ENCODE assay signal across 13 mouse cellular contexts in genomic region chr8:106437781-106438180, GRCm38 (mm10). TPM values are rescaled to one million over a fixed set of nuclear protein-coding genes. Genes with fewer than 3 reads are reported as not detected.
DNase-seq lines count a peak whose midpoint lies in the region; ATAC-seq and TF ChIP-seq lines count a peak whose summit lies in the region.
"Had no signal": no experiment of that assay in that cellular context is flagged by ENCODE, and none has a peak within 500 bp of the region (broad histone marks: within the 10 kb centered on the region; RNA-seq: fewer than 3 reads in every experiment).

No protein-coding gene starts in this region.

- ATAC-seq in kidney, embryonic 15.5 days (replicated peaks; ENCODE audit: low FRiP score) = no peak
- ATAC-seq in stomach, embryonic 14.5 days (ENCODE audit: insufficient number of reproducible peaks, insufficient read depth, low FRiP score, low read depth) = 0 out of 2 replicates have a peak, but pooled peaks have one; percentile 46
- no peak for ATAC-seq in liver, postnatal 0 days

- 71% methylated on average over 3 of the region's 3 CpGs for WGBS in kidney, embryonic 15.5 days
- 44% methylated on average over 3 of the region's 3 CpGs for WGBS in stomach, embryonic 14.5 days
- 67% methylated on average over 3 of the region's 3 CpGs for whole genome bisulfite sequencing in liver, postnatal 0 days (ENCODE audit: insufficient replicate concordance)

- H3K4me3 ChIP-seq in kidney, embryonic 15.5 days (replicated peaks) = no peak overlapping the region
- no peak overlapping the region for H3K4me3 ChIP-seq in stomach, embryonic 14.5 days (ENCODE audit: low read depth, low read length)
- no peak overlapping the region for H3K4me3 ChIP-seq in liver, postnatal 0 days (ENCODE audit: low read depth, low read length)
- H3K4me3 ChIP-seq: embryonic facial prominence, embryonic 12.5 days; hindbrain, embryonic 13.5 days; lung, embryonic 15.5 days had no signal

- peaks cover under 1% of the 10 kb centered on the region; the same call in 1 of the 2 replicates for H3K27me3 ChIP-seq in kidney, embryonic 15.5 days
- H3K27me3 ChIP-seq in stomach, embryonic 14.5 days (ENCODE audit: control insufficient read depth, insufficient read depth, low read length) = no peaks in the 10 kb centered on the region
- H3K27me3 ChIP-seq in liver, postnatal 0 days (ENCODE audit: insufficient read depth, low read length) = 0 out of 2 replicates have a peak, but pooled peaks cover 3% of the 10 kb centered on the region
- H3K27me3 ChIP-seq: embryonic facial prominence, embryonic 12.5 days had no signal

- no peaks in the 10 kb centered on the region for H3K36me3 ChIP-seq in kidney, embryonic 15.5 days
- no peaks in the 10 kb centered on the region for H3K36me3 ChIP-seq in stomach, embryonic 14.5 days (ENCODE audit: control insufficient read depth, insufficient read depth, low read length)
- H3K36me3 ChIP-seq in liver, postnatal 0 days (replicated peaks; ENCODE audit: insufficient read depth, low read length) = no peaks in the 10 kb centered on the region
- H3K36me3 ChIP-seq: embryonic facial prominence, embryonic 12.5 days; hindbrain, embryonic 13.5 days; lung, embryonic 15.5 days had no signal

- peaks cover 13% of the 10 kb centered on the region; the same call in 1 of the 2 replicates for H3K4me1 ChIP-seq in kidney, embryonic 15.5 days
- H3K4me1 ChIP-seq in stomach, embryonic 14.5 days (ENCODE audit: control insufficient read depth, insufficient read depth, low read length) = no peaks in the 10 kb centered on the region
- H3K4me1 ChIP-seq in liver, postnatal 0 days (ENCODE audit: insufficient read depth) = no peaks in the 10 kb centered on the region
- H3K4me1 ChIP-seq: embryonic facial prominence, embryonic 12.5 days had no signal

- no peak overlapping the region for H3K4me2 ChIP-seq in kidney, embryonic 15.5 days
- no peak overlapping the region for H3K4me2 ChIP-seq in stomach, embryonic 14.5 days (replicated peaks; ENCODE audit: low read depth, low read length)
- no peak overlapping the region for H3K4me2 ChIP-seq in liver, postnatal 0 days (ENCODE audit: low read depth, low read length)
- H3K4me2 ChIP-seq: embryonic facial prominence, embryonic 12.5 days; hindbrain, embryonic 13.5 days; lung, embryonic 15.5 days had no signal

- TF ChIP-seq EP300 in liver, postnatal 0 days (IDR thresholded peaks at IDR 0.05; ENCODE audit: low read depth) = no peak

- no peak overlapping the region for H3K9ac ChIP-seq in kidney, embryonic 15.5 days
- H3K9ac ChIP-seq in stomach, embryonic 14.5 days (replicated peaks; ENCODE audit: low read depth, low read length) = no peak overlapping the region
- no peak overlapping the region for H3K9ac ChIP-seq in liver, postnatal 0 days (replicated peaks)
- H3K9ac ChIP-seq: embryonic facial prominence, embryonic 12.5 days; hindbrain, embryonic 13.5 days; lung, embryonic 15.5 days had no signal

- peak; percentile 70 to 71 for DNase-seq in cerebellum, postnatal 10 days
- DNase-seq in cerebellum, adult 11-12 months = no peak
- DNase-seq in kidney, adult 8-10 months = peak; percentile 32 to 43
- peak; percentile 49 for DNase-seq in kidney, postnatal 14 days
- no peak for DNase-seq in liver, postnatal 0 days
- DNase-seq in B cell, adult 2 months = no peak
- DNase-seq: layer of hippocampus, postnatal 36 days; thymus, postnatal 14 days had no signal

- TF ChIP-seq CTCF in liver, postnatal 0 days (IDR thresholded peaks at IDR 0.05; ENCODE audit: low read depth) = no peak

- H3K9me3 ChIP-seq in kidney, embryonic 15.5 days (replicated peaks) = no peaks in the 10 kb centered on the region
- no peaks in the 10 kb centered on the region for H3K9me3 ChIP-seq in stomach, embryonic 14.5 days (ENCODE audit: control insufficient read depth, low read depth, low read length)
- H3K9me3 ChIP-seq in liver, postnatal 0 days (ENCODE audit: low read length) = no peaks in the 10 kb centered on the region
- H3K9me3 ChIP-seq: embryonic facial prominence, embryonic 12.5 days; hindbrain, embryonic 13.5 days; lung, embryonic 15.5 days had no signal

- H3K27ac ChIP-seq in kidney, embryonic 15.5 days = no peak overlapping the region
- H3K27ac ChIP-seq in stomach, embryonic 14.5 days (ENCODE audit: low read length) = no peak overlapping the region
- H3K27ac ChIP-seq in liver, postnatal 0 days (ENCODE audit: low read depth) = no peak overlapping the region
- H3K27ac ChIP-seq: embryonic facial prominence, embryonic 12.5 days; hindbrain, embryonic 13.5 days; lung, embryonic 15.5 days had no signal

RNA-seq across cellular contexts. Expression of gene Zfp90, which starts 22.7 kb away (rescaled TPM):
- polyA plus RNA-seq in kidney, embryonic 15.5 days (2015; fragmentation: Nextera tagmentation; extraction: Ambion mirVana) = 16.9 and 20.8 TPM in 2 replicates
- 23.8 and 25.4 TPM in 2 replicates for polyA plus RNA-seq in stomach, embryonic 14.5 days (2014; fragmentation: Nextera tagmentation; extraction: Ambion mirVana)
- 2.8 and 2.9 TPM in 2 replicates for polyA plus RNA-seq in liver, postnatal 0 days (2015; fragmentation: Nextera tagmentation; extraction: Ambion mirVana)

Comparison
In these comparisons a context has a peak if more than half of its experiments do, and no peak if none do; other contexts are left out.
1. DNase-seq: peak in cerebellum, postnatal 10 days (2 of 2), kidney, adult 8-10 months (2 of 2) and kidney, postnatal 14 days (single experiment); none in cerebellum, adult 11-12 months (single experiment), liver, postnatal 0 days (single experiment) and B cell, adult 2 months (0 of 2).